Mouse (Mus musculus) ovary, adult 10 weeks (tissue): ENCODE measurements around the gene Astn2. TPM values are rescaled to one million over a fixed set of nuclear protein-coding genes. Genes with fewer than 3 reads are reported as not detected.

Source experiments
- polyA plus RNA-seq: library from polyadenylated mRNA; stranded (reverse); fragments of 350-450 nt; fragmentation: Illumina TruSeq; extraction: RNeasy Lipid Tissue Mini Kit (QIAGEN cat#74804); gene quantifications from one replicate; pipeline ENCODE4 v1.2.3, GENCODE M21; 2014

Gene Astn2
- 0.43 TPM for polyA plus RNA-seq

GRCm38 (mm10) chr4:66404201-66404711 lies at the start of gene Astn2:
Astn2 (minus strand) TSS chr4:66404611.

GRCm38 (mm10) chr4:65604504-65605150 lies 799.8 kb downstream of the Astn2 start, which contains the start of gene Trim32:
Trim32 (plus strand) TSS chr4:65604986.

